Mouse (Mus musculus): ENCODE measurements around the gene Poll.
A peak's percentile ranks its signal among the peaks of the same experiment; 100 is the strongest.

Poll gene

DNA sequence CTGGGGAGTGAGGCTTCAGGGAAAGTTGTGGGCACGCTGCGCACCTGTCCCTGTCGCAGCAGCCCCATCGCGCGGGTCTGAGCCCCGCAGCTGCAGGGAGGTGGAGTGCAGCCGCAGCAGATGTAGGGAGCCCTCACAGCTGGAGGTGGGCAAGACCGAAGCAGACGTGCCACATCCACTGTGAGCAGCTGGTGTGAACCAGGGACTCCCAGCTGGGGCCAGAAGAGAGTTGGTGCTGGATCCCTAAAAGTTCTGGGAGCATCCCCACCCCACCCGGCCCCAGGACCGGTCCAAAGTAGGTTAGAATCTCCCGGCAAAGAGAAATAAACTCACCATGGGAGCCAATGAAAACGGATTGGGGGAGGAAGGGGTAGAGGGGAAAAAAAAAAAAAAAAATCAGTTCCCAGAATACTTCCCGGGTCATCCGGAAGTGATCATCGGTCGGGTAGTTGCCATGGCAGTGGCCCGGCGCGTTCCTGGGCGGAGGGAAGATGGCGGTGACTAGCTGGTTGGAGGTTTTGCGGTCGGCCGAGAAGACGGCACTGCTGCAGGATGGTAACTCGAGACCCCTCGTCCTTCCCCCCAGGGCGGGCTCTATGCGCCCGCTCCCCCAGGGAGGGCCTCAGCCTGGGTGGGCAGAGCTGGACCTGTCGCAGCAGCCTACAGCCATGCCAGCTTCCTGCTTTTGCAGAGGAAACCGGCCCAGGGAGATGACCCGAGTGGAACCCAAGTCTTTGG lies at the start of gene Poll, which contains the start of gene Gm17018:
Gene Poll, minus strand, starts transcription at position 379 of the 738 bp plus-strand sequence.
Gene Gm17018, plus strand, starts transcription at position 463 of the 738 bp plus-strand sequence.
- no peak for DNase-seq (ENCODE audit: extremely low read depth, low read depth)

GRCm38 (mm10) chr19:45608648-45609339 lies 48.5 kb upstream of the Poll start:
- DNase-seq (ENCODE audit: extremely low read depth, low read depth): no peak

GRCm38 (mm10) chr19:45607479-45607878 lies 47.1 kb upstream of the Poll start:
- no peak for DNase-seq (ENCODE audit: extremely low read depth, low read depth)

GRCm38 (mm10) chr19:45606701-45607100 lies 46.4 kb upstream of the Poll start:
- no peak for DNase-seq (ENCODE audit: extremely low read depth, low read depth)

GRCm38 (mm10) chr19:45602606-45603005 lies 42.3 kb upstream of the Poll start:
- DNase-seq (ENCODE audit: extremely low read depth, low read depth): peak; percentile 95

- no peak for DNase-seq (ENCODE audit: extremely low read depth, low read depth)
Measured at GRCm38 (mm10) chr19:45597106-45597505, 36.8 kb upstream of the Poll start.

- no peak for DNase-seq (ENCODE audit: extremely low read depth, low read depth)
Measured at GRCm38 (mm10) chr19:45596434-45596833, 36.1 kb upstream of the Poll start.

DNA sequence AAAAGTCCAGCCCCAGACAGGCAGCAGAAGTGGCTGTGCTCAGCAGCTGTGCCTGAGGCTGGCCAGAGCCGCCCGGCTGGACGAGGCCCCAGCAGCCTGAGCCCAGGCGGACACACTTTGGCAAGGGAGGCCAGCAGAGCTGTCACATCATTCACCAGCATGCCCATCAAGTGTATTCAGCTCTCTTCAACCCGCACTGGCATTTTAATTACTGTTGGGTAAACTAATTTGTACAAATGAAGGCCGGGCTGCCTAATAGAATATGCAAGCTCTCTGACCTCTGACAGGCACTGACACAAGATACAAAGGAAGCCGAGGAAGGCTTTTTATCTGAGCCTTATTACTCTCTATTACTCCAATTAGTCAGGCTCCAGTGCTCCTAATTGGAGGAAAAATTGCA lies 35.7 kb upstream of the Poll start:
- no peak for DNase-seq (ENCODE audit: extremely low read depth, low read depth)

DNA sequence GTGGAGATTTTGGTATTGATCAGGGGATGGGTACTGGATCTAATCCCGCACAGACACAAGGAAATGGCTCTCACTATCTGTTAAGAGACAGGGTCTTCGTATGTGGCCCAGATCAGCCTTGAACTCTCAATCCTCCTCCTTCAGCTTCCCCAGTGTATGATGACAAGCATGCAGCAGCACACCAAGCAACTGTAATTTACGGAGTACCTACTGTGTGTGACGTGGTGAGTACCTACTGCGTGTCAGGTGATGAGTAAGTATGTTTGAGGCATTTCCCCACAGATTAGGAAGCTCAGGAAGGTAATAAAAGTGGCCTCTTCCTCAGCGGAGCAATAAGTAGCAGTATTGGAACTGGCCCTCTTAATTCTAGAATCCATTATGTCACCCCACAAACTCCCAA lies 35.1 kb upstream of the Poll start:
- DNase-seq (ENCODE audit: extremely low read depth, low read depth): no peak

DNA sequence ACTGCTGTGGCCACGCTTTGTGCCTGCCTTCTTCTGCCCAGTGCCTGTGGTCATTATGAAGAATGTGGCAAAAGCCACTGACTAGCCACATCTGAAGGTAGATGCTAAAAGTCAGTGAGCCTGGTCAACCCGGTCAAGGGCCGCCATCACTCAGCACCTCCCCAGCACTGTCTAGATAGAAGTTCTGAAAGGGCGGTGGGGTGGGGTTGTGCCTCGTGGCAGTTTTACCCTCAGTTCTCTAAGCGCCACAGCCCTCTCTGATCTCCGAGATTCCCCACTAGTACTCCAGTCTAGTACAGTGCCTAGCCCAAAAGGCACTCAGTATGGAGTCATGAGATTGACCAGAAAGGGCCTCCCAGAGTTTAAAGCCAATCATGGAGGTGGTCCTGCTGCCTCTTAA lies 33.7 kb upstream of the Poll start:
- DNase-seq (ENCODE audit: extremely low read depth, low read depth): no peak

DNA sequence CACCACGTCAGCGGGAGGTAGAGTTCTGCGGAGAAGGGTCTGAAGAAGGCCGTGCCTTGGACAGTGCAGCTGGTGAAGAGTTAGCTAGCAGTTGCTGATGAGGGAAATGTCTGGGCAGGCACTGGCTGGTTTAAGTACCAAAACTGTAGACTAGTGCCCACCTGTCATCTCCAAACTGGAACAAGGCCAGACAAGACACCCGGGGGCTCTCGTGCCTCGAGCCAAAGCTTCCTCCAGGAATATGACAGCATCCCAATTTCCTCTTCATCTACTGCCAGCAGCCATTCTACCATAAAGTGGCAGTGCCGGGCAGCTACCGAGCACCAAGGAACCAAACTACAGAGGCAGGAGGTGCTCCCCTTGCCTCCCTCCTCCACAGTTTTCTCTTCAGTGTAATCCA lies 32.6 kb upstream of the Poll start:
- no peak for DNase-seq (ENCODE audit: extremely low read depth, low read depth)

GRCm38 (mm10) chr19:45591704-45592103 lies 31.4 kb upstream of the Poll start:
- DNase-seq (ENCODE audit: extremely low read depth, low read depth): peak; percentile 78

DNA sequence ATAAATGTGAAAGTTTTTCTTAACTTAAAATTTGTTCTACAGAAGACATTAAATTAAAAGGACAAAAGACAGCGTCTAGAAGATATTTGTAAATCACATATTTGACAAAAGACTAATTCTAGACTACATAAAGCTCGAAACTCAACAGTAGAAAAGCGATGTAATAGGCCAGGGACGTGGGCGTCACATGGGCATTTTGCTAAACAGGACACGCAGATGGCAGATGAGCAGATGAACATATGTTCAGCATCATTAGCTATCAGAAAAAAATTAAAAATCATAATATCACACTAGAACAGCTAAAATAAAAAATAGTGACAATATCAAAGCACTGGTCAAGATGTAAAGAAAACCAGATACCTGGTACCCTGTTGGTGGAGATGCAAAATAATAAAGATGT lies 29.4 kb upstream of the Poll start:
- no peak for DNase-seq (ENCODE audit: extremely low read depth, low read depth)

- no peak for DNase-seq (ENCODE audit: extremely low read depth, low read depth)
Measured at GRCm38 (mm10) chr19:45587509-45588292, 27.4 kb upstream of the Poll start.

- no peak for DNase-seq (ENCODE audit: extremely low read depth, low read depth)
Measured at GRCm38 (mm10) chr19:45586850-45587249, 26.5 kb upstream of the Poll start.

GRCm38 (mm10) chr19:45584856-45585620 lies 24.7 kb upstream of the Poll start:
- DNase-seq (ENCODE audit: extremely low read depth, low read depth): no peak

GRCm38 (mm10) chr19:45583136-45583535 lies 22.8 kb upstream of the Poll start:
- DNase-seq (ENCODE audit: extremely low read depth, low read depth): no peak

DNA sequence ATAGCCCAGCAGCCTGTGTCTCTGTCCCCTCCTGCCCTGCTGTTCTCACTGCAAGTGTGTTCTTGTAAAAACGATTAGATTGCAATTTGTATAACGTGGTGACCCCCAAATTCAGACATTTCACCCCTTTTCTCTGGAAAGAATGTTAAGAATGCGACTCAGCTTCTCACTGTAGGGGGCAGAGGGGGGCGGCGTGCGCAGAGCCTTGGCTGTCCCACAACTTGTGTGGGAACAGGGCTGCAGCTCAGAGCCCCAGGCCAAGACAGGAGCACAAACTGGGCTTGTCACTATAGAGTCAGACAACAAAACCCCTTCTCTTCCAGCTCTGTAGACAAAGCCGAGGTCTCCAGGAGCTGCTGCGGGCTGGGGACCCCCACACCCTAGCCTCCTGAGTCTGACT lies 21.8 kb upstream of the Poll start:
- DNase-seq (ENCODE audit: extremely low read depth, low read depth): no peak

DNA sequence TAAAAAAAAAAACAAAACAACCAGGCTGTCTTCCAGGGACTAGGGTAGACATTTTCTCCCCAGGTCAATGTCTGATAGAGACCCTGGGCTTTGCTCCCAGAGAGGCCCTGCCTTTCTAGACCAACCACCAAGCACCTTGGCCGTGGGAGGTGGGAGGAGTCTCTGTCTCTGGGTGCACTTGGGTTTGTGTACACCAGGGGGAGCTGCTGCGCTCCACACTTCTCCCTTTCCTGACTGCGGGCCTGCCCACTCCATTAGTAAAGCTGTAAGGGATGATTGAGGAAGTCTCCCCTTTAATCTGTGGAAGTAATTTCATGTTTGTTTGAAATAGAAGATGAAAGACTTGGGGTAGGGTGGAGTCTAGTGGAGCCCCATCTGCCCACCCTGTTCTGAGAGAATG lies 20.9 kb upstream of the Poll start:
- peak; percentile 79 for DNase-seq (ENCODE audit: extremely low read depth, low read depth)

GRCm38 (mm10) chr19:45580235-45580634 lies 19.9 kb upstream of the Poll start:
- DNase-seq (ENCODE audit: extremely low read depth, low read depth): no peak

DNA sequence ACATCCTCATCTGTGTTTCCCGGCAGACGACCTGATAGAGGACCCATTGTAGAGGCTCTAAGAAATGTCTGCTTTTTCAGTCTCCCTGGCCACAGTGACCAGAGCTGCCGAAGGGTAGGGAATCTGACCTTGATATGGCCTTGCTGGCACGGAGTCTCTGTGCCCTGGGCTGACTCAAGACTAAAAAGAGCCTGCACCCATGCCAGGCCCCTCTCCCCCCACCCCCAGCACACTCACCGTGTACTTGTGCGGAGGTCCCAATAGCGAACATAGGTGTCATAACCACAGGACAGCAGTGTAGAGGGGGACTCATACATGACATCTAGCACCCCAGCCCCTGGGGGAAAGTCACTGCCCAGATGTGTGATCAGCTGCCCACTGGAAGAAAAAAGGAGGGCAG lies 19.1 kb upstream of the Poll start:
- no peak for DNase-seq (ENCODE audit: extremely low read depth, low read depth)

Measured in MEL-GATA-1-ER (cell line).